Mouse (Mus musculus) stomach, postnatal 0 days (tissue): ENCODE measurements around the gene Irgq.

Source experiments
- CTCF ChIP-seq: IDR thresholded peaks from 2 replicates; pipeline ENCODE4 v1.5.1; 2016; ENCODE audit warnings: antibody characterized with exemption, low read depth, mild to moderate bottlenecking, moderate library complexity
- EP300 ChIP-seq: optimal IDR thresholded peaks from 2 replicates; pipeline ENCODE3; 2016; ENCODE audit warnings: antibody characterized with exemption

GRCm38 (mm10) chr7:24574224-24574796 is 43.8 kb downstream of the Irgq start:
- TF ChIP-seq CTCF (no peak), EP300 (no peak)
